Mouse (Mus musculus) C2C12 (cell line): ENCODE measurements around the gene Stard8. TPM values are rescaled to one million over a fixed set of nuclear protein-coding genes. Genes with fewer than 3 reads are reported as not detected.

Source experiments
- H3K27me3 ChIP-seq: one replicate; pipeline ENCODE4 v1.6.1; 2011; ENCODE audit not compliant: control insufficient read depth, insufficient read depth, insufficient read length
- H3K36me3 ChIP-seq: one replicate; pipeline ENCODE4 v1.6.1; 2011; ENCODE audit not compliant: control insufficient read depth, insufficient read depth
- H3K4me3 ChIP-seq: one replicate; pipeline ENCODE4 v1.5.1; 2011; ENCODE audit warnings: mild to moderate bottlenecking, control low read depth; ENCODE audit not compliant: poor library complexity, insufficient read depth, severe bottlenecking
- H3K79me2 ChIP-seq: one replicate; pipeline ENCODE4 v1.6.1; 2011; ENCODE audit not compliant: control insufficient read depth, insufficient read depth
- H3K79me3 ChIP-seq: one replicate; pipeline ENCODE4 v1.6.1; 2011; ENCODE audit warnings: low read depth, control low read depth
- H3ac ChIP-seq: one replicate; pipeline ENCODE3; 2011; ENCODE audit warnings: low read depth; ENCODE audit not compliant: control insufficient read depth, insufficient read length
- CEBPB ChIP-seq: IDR thresholded peaks from one replicate; pipeline ENCODE4 v1.6.1; 2011; ENCODE audit warnings: low read depth, mild to moderate bottlenecking, control low read depth, moderate library complexity
- CTCF ChIP-seq: IDR thresholded peaks from one replicate; pipeline ENCODE4 v1.5.1; 2011; ENCODE audit not compliant: control insufficient read depth, insufficient read depth, insufficient read length
- FOSL1 ChIP-seq: IDR thresholded peaks from one replicate; pipeline ENCODE4 v1.8.0; 2011; ENCODE audit warnings: mild to moderate bottlenecking, low read length; ENCODE audit not compliant: poor library complexity, insufficient read depth, severe bottlenecking
- MAX ChIP-seq: IDR thresholded peaks from one replicate; pipeline ENCODE4 v1.6.1; 2011; ENCODE audit warnings: mild to moderate bottlenecking, control low read depth
- MYOD1 ChIP-seq: IDR thresholded peaks from one replicate; pipeline ENCODE4 v1.6.1; 2011; ENCODE audit warnings: low read depth; ENCODE audit not compliant: control insufficient read depth, insufficient read length
- MYOG ChIP-seq: IDR thresholded peaks from one replicate; pipeline ENCODE4 v1.6.1; 2011; ENCODE audit not compliant: control insufficient read depth, insufficient read length; ENCODE audit errors: extremely low read depth
- USF1 ChIP-seq: IDR thresholded peaks from one replicate; pipeline ENCODE4 v1.6.1; 2011; ENCODE audit warnings: low read depth, mild to moderate bottlenecking, control low read depth, moderate library complexity
- polyA plus RNA-seq: library from polyadenylated mRNA; unstranded; fragments of >200 nt; fragmentation: generic; extraction: Trizol; gene quantifications from one replicate; pipeline ENCODE4 v1.2.1, GENCODE M21; 2012; ENCODE audit warnings: missing spikeins

The Stard8 gene
- polyA plus RNA-seq, 1 experiment: not detected

- Histone ChIP-seq H3ac (no peak overlapping the region), H3K27me3 (no peaks in the 10 kb centered on the region), H3K4me3 (no peak overlapping the region), H3K79me2 (no peaks in the 10 kb centered on the region), H3K36me3 (no peaks in the 10 kb centered on the region), H3K79me3 (no peaks in the 10 kb centered on the region)
- no peak for TF ChIP-seq CTCF
- TF ChIP-seq CEBPB: no peak
- TF ChIP-seq USF1: no peak
- no peak for TF ChIP-seq MAX
- no peak for TF ChIP-seq FOSL1
- no peak for TF ChIP-seq MYOD1
Measured at GRCm38 (mm10) chrX:99049247-99049646, 46.2 kb downstream of the Stard8 start.

GRCm38 (mm10) chrX:99050736-99051481 lies 47.9 kb downstream of the Stard8 start:
- no peaks in the 10 kb centered on the region for H3K79me3 ChIP-seq
- H3K4me3 ChIP-seq: no peak overlapping the region
- no peak overlapping the region for H3ac ChIP-seq
- TF ChIP-seq MYOG (no peak), CTCF (no peak), FOSL1 (no peak), MAX (no peak), MYOD1 (no peak), CEBPB (no peak), USF1 (no peak)
- no peaks in the 10 kb centered on the region for H3K27me3 ChIP-seq
- H3K79me2 ChIP-seq: no peaks in the 10 kb centered on the region
- H3K36me3 ChIP-seq: no peaks in the 10 kb centered on the region

DNA sequence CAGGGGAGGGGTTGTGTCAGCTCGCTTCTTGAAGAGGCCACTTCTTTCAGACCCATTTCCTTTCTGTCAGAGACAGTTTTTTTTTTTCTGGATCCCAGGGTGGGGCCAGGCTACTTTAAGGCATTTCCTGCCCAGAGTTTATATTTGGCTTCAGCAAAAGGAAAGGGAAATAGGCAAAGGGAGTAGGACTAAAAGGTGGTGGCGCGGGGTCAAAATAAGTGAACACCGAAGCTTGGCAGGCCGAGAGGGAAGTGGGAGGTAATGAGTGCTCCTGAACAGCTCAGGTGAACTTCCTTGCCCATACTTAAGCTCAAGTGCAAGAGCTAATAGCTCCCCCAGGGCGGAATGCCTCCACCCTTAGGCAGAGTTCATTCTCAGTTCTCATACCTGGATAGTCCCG lies 49.2 kb downstream of the Stard8 start:
- no peaks in the 10 kb centered on the region for H3K27me3 ChIP-seq

DNA sequence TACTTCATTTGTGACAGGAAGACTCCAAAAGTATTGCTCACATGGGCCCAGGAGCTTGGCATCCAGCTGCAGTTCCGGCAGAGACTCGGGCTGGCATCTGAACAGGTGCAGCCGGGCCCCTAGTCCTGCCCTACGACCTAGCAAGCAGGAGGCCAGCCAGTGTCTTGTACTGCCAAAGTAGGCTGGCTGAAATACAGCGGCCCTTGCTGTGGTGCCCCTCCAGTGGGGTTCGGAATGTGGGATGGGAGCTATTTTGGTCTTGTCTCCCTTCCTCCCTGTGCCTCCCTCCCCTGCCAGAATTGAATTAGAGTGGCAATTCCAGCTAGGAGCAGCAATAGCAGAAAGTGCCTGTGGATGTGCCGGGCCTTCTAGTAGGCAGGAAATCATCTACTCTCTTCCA lies 51.5 kb downstream of the Stard8 start:
- Histone ChIP-seq H3K79me2 (no peaks in the 10 kb centered on the region), H3K36me3 (no peaks in the 10 kb centered on the region), H3K79me3 (no peaks in the 10 kb centered on the region), H3ac (no peak overlapping the region), H3K4me3 (no peak overlapping the region), H3K27me3 (no peaks in the 10 kb centered on the region)
- TF ChIP-seq CTCF (no peak), MYOG (no peak), MAX (no peak), MYOD1 (no peak), FOSL1 (no peak), CEBPB (no peak), USF1 (no peak)

More for the DNA sequence above, 49.2 kb downstream of the Stard8 start:
- Histone ChIP-seq H3K79me2 (no peaks in the 10 kb centered on the region), H3ac (no peak overlapping the region), H3K36me3 (no peaks in the 10 kb centered on the region), H3K79me3 (no peaks in the 10 kb centered on the region), H3K4me3 (no peak overlapping the region)
- TF ChIP-seq CTCF (no peak), MYOD1 (no peak), MAX (no peak), USF1 (no peak), MYOG (no peak), FOSL1 (no peak)

- Histone ChIP-seq H3K79me3 (no peaks in the 10 kb centered on the region), H3ac (no peak overlapping the region), H3K4me3 (no peak overlapping the region), H3K79me2 (no peaks in the 10 kb centered on the region), H3K27me3 (no peaks in the 10 kb centered on the region), H3K36me3 (no peaks in the 10 kb centered on the region)
- TF ChIP-seq MAX (no peak), FOSL1 (no peak)
Measured at GRCm38 (mm10) chrX:99057772-99058440, 54.9 kb downstream of the Stard8 start.

- Histone ChIP-seq H3K27me3 (no peaks in the 10 kb centered on the region), H3K4me3 (no peak overlapping the region), H3K36me3 (no peaks in the 10 kb centered on the region), H3ac (no peak overlapping the region), H3K79me2 (no peaks in the 10 kb centered on the region), H3K79me3 (no peaks in the 10 kb centered on the region)
- TF ChIP-seq CEBPB (no peak), CTCF (no peak), MYOD1 (no peak), MYOG (no peak), FOSL1 (no peak), MAX (no peak), USF1 (no peak)
Measured at GRCm38 (mm10) chrX:99059119-99059518, 56.1 kb downstream of the Stard8 start.
